Mouse (Mus musculus) gastrocnemius, postnatal 10 days (tissue): ENCODE measurements around the gene Aldh1l1. TPM values are rescaled to one million over a fixed set of nuclear protein-coding genes. Genes with fewer than 3 reads are reported as not detected.

Experiments
- DNase-seq: peaks from one replicate; pipeline ENCODE4 v3.0.0; 2021; ENCODE audit warnings: mixed read lengths
- total RNA-seq, 2 experiments: library from RNA; stranded (reverse); gene quantifications; 2 replicates each; pipeline ENCODE4 v1.2.3; 2021

The Aldh1l1 gene
- total RNA-seq, 2 experiments from 2014 or later = 3.3 to 3.7 TPM

DNA sequence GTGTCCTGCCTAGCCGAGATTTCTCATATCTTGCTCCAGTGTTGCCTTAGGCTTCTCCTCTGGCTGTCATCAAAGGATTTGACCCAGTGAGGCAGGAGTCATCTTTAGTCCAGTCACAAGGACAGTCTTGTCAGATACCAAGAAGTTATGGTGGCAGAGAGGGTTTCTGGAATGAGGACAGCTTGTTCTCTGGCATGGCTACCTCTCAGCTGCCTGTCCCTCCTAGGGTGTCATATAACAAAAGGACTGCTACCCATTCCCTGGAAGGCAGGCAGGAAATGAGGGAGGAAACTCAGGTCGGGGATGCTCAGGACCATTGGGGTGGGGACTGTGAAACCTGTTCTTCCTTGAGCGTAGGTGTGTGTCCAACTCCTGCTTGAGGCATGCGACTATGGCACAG, 14.1 kb upstream of the Aldh1l1 start:
- DNase-seq = no peak

DNA sequence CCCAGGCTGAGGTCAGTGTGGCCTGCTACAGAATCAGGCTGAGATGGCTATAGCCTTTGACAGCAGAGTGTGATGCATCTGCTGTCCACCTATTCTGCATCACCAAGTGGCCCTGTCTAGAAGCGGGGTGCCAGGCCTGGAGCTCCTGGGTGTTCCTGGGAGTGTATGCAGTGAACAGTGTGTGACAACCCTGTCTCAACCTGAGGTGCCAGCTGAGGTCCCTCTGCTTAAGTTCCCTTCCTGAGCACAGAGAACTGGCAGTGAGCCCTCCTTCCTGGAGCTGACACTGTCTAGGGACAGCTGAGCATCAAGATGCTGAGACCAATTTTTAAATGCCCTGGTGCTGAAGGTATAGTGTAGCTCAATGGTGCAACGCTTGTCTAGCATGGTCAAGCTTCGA, 13.5 kb upstream of the Aldh1l1 start:
- DNase-seq = no peak

DNA sequence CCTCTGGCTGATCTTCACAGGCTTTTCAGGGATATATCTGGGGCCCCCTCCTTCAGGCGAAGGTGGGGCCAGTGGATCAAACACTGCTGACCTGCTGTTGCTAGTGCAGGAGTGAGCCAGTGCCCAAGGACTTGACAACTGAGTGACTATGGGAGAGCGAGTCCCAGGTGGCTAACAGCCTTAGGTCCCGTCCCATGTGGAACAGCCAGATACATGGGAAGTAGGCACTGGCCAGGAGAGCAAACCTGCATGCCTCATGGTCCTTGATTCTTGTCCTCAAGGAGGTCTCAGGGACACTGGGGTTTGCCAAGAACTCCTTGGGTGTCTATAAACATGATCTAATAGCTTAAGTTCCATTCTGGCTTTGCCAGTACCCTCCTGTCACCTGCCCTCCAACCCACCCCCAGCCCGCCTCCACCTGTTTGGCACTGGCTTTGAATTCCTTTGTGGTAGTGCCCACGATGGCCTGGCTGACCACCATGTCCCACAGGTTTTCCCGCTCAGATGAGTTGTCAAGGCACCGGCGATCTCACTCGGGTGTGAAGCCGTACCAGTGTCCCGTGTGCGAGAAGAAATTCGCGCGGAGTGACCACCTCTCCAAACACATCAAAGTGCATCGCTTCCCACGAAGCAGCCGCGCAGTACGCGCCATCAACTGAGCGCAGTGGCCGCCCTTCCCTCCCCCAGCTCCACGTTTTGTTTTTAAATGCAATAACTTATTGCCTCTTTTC, 12.4 kb upstream of the Aldh1l1 start:
- no peak for DNase-seq

DNA sequence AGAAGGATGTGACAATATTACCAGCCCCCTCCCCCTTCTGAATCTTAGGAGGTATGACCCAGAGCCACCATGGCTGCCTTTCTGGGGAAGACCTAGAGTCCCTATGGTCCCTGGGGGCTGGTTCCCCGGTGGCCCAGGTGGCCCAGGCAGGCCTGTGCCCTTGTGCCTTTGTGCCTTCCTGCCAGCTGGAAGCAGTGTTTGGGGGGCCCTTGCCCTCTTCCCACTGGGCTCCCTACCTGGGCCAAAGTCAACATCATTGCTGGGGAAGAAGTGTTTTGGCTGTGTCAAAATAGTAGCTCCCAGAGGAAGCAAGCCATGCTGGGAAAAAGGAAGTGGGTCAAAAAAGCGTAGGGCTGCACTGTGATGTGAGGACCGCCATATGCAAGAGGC, 11.9 kb upstream of the Aldh1l1 start:
- DNase-seq = no peak

DNA sequence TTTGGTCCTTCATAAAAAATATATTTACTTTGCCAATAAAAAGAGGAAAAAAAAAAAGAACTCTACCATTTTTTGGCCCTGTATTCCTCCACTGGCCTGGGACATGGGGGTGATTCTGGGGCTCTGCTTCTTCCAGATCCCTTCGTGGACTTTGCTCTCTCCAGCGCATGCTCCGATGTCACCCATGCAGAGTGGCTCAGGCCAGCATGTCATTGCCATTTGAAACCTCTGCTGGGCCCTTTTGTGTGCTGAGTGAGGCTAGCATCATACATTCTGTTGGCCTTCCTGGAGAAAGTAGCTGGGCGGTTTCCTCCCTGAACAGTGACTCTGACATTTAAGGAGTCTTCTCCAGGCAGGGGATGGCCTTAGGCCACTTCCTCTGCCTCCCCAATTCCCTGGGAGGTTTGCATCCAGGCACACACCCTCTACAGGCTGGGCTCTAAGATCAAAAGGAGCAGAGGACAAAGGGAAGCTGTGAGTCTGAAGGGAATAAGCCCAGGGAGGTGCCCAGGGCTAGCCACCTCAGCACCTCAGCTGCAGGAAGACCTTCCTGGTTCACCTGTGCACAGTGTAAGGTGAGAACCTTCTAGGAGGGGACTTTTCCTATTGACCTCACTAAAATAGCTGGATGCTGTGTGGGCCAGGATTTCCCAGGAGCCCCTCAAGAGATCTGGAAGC, 10.9 kb upstream of the Aldh1l1 start:
- DNase-seq = no peak

DNA sequence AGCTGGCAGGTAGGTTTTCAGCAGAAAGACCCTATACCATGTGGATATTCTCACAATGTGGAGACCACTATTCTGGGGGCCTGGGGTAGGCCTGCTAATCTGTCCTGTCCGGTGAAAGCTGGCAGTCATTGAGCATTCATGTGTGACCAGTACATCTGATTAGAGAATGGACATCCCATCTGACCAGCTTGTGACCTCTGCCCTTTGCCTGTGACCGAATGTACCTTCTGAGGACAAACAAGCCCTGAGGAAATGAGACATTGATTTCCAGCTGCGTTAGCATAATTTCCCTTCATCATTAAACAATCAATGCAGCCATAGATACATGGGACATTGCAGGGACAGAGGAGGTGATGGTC, 10.4 kb upstream of the Aldh1l1 start:
- no peak for DNase-seq

DNA sequence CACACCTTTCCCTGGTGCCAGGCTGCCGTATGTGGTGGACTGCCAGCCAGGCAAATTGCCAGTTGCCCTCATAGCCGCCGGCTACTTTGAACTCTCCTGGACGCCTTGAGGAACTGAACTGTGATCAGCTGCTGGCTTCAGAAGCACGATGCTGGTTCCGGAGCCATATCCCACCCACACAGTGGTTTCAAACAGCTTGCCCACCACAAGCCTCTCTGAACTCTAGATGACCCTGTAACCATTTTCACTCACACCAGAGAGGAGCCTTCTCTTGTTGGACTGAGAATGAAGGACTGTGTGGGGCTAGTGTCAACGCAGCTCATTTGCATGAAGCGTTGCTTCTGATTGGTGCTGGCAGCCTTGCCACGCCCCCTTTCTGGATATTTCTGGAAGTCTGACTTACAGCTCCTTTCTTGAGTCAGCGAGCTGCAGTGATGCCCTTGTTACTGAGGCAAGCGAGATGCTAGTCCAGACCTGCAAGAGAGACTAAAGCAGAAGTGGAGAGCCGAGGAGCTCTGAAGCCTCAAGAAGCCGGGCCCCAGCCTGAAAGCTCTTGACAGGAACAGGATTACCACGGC, 9.2 kb upstream of the Aldh1l1 start:
- DNase-seq = peak; percentile 69

DNA sequence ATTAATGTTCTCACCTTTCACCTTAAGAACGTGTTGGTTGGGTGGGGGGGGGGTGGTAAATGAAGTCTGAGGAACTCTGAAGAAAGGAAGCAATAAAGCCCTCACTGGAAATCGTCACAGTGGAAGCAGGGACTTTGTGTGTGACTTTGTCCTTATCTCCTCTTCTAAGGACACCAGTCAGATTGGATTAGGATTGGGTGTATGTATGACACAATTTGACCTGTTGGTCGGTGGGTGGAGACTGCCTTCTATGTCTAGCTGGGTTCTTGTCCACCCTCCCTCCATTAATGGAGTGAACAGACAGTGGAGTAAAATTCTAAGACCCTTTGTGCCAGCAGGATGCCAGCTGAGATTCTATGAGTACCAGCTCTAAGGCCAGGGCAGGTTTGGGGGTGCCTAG, 2.0 kb upstream of the Aldh1l1 start:
- DNase-seq = no peak

DNA sequence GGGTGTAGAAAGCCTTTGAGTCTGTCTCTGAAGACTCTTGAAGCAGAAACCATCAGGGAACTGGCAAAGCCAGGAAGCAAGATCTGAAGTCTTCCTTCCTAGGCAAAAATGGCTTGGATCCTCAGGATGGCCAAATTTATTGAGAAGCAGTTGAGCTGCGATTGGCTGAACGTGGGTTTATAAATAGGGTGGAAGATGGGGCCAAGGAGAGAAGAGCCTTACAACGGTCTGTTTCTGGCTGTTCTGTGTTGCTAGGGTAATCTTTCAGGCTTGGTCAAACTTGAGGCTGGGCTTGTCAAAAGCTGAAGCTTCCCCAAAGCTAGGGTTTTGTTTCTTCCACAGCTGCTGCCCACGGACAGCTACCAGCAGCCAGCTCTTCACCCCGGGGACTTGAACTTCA, 1.4 kb upstream of the Aldh1l1 start:
- DNase-seq = no peak

DNA sequence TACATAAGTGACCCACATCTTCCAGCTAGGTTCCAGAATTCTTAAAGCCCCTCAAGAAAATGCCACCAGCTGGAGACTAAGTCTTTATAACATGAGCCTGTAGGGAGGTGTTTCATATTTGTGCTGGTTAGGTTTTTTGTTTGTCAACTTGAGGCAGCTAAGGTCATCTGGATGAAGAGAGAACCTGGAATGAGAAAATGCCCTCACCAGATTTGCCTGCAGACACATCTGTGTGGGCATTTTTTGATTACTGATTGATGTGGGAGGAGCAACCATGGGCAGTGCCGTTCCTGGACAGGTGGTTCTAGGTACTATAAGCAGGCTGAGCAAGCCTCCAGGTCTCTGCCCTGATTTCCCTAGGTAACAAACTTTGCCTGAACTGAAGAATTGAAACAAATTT, 1.3 kb downstream of the Aldh1l1 start:
- no peak for DNase-seq

DNA sequence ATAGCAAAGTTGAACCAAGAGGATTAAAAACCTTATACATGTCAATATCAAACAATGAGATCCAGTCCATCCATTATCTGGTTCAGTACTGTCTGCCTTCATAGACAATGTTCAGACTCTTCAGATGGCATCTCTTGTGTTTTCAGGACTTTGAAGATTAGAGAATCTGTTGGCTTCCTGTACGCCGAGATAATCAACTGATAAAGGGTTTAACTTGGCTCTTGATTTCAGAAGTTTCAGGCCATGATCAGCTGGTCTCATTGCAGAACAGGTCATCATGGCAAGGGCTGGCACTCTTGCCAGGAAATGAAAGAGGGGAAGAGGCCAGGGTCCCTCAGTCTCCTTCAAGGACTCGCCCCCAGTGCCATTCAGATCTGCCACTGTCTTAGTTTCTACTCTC, 3.3 kb downstream of the Aldh1l1 start:
- no peak for DNase-seq

DNA sequence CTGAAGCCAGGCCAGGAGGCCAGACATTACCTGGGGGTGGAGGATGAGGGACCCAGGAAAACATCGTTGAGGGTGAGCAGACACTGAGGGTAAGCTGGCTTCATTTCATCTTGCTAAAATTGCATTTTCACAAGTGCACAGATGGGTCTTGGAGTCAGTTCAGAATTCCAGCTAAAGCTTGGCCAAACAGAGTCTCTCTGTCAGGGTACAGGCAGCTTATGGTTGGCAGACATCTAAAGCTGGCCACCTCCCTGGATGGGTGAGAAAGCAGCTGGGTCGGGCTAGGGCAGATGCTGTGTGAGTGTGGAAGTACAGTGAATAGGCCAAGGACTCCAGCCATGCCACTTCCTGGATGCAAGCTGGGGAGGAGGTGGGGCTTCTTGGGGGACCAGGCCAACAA, 4.7 kb downstream of the Aldh1l1 start:
- DNase-seq = no peak

DNA sequence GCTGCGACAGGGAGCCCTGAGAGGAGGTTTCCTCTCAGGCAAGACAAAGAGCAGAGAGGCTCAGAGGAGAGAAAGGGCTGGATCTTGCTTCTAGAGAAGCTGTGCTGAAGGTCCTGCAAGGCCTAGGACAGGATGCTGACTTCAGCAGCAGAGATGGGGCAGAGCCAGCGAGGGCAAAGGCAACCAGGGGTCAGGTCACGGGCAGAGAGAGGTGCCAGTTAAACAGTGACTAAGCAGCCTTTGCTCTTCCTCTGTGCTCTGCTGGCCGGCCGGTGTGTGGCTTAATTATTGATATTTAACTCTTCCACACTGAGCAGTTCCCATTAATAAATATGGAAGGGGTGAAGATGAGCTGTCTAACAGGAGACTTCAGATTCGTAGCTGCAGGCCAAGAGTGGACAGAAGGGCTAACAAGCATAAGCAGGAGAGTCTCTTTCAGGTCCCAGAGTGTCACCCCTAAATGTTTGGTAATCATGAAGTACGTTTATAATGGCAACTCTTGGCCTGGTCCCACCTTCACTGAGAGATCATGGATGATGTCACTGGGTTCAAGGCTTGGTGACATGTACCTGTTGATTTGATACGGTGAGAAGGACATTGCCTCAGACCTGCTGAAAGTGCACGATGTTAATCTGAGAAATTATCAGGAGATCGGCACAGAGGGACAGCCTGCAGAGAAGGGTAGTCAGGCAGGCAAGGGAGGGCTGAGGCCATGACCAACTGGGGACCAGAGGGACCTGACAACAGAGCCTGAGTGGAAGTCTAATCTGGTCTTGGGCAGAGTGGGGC, 5.9 kb downstream of the Aldh1l1 start:
- DNase-seq = no peak

DNA sequence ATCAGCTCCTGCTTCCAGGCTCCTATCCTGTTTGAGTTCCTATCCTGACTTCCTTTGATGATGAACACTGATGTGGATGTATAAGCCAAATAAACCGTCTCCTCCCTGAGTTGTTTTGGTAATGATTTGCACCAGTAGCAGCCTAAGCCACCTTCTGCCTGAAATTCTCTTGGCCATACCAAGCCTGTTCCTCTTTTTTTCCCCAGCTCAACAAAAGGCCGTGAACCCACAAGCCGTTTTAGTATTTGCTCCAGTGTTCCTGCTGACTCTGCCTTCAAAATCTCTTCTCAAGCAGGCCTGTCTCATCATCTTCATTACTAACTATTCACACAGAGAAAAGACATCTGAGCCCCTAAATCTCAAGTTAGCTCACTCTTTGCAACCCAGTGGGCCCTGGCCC, 7.9 kb downstream of the Aldh1l1 start:
- DNase-seq = no peak

DNA sequence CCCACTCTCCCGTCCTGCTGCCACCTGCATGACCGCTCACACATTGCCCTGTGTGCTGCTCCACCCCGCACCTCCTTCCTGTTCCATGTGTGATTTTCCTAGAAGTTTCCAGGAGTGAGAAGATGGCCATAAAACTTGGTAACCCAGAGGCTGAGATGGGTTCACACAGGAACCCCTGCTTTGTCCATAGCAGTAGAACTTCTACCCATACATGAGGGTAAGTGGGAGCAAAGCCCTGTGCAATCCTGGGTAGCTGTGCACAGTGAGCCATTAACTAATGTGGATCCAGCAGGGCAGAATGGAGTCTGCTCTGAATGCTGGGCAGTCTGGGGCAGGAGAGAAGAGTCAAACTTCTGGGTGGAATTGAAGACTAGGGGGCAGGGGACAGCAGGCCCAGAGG, 8.3 kb downstream of the Aldh1l1 start:
- no peak for DNase-seq

DNA sequence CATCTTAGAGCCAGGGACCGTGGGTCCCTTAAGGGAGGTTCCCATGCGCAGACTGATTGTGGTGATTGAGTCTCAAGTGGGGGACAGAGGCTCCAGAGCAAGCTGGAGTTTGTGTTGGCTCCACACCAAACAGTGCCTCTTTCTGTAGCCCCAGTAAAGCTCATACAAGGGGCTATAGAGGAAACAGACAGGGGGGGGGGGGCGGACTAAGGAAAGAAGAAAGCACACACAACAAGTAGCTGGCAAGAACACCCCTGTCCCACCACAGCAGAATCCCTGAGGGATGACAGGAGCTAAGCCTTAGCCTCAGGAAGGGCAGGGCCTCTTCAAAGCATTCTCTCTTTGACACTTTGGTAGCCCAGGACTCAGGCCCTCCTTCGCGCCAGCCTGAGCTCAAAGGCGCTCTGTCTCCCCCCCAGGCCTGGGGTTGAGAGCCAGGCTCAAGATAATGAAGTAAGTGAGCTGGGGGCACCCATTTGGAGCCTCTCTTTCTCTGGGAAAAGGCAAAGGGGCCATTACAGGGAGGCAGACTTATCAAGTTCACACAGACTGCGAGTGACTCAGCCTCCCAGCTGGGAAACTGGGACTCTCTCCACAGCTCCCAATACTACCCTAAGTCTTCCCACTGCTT, 9.2 kb downstream of the Aldh1l1 start:
- no peak for DNase-seq

DNA sequence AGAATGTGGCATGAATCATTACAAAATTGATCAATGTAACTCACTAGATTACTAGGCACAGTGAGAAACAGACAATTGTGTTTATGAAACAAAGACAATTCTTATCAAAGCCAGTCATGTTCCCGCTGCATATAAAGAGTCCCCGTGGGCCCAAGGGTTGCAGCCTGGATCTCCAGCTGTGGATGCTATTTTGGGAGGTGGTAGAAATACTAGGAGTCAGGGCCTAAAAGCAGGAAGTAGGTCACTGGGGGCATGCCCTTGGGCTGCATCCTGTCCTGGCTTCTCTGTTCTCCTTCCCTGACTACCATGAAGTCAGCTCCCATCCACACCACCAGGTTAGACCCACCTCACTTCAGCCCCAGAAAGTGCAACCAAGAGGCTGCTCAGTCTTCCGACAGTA, 10.0 kb downstream of the Aldh1l1 start:
- no peak for DNase-seq

DNA sequence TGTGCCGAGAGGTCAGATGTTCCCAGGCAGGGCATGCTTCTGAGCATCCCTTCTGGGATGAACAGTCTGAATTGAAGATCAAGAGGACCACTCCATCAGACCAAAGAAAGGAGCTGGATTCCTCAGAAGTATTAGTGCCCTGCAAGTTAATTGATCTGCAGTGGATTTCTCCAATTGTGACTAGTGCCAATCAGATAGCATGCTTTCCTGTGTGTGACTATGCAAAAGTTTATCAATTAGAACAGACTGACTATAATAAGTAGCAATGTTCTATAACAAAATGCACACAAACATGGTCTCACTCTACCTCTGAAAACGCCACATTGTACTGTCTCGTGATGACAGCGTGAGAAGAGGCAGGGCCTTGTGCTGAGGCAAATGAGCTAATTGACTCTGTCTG, 13.3 kb downstream of the Aldh1l1 start:
- no peak for DNase-seq

DNA sequence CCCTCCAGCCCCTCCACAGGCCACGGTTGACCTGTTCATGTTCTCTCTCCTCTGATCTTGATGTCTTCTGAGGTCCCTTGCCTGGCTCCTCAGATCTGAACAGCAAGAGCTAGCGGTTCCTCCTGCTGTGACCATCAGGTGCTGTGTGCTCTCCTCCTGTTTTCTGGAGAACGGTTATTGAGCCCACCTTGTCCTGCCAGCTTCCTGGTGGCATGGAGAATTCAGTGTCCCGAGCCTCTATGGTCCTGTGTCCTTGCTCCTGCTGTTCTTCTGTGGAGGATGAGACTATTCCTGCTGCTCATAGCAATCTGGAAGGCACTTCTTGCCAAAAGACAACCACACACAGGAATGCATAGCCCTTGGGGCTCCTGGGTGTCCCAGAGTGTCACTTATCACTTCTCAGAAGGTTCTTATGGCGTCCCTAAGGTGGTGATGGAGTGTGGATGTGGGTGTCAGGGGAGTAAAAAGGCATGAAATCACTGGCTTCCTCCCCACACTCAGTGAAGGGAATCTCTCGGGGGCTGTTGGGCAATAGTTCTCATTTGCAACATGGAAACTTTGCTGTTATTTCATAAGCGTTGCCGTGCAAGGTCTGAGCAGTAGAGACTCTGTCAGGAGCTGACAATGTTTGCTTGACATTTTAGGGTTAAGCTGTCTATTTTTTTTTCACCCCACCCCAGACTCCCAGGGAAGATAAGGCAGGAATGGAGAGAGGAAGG, 15.2 kb downstream of the Aldh1l1 start:
- no peak for DNase-seq

DNA sequence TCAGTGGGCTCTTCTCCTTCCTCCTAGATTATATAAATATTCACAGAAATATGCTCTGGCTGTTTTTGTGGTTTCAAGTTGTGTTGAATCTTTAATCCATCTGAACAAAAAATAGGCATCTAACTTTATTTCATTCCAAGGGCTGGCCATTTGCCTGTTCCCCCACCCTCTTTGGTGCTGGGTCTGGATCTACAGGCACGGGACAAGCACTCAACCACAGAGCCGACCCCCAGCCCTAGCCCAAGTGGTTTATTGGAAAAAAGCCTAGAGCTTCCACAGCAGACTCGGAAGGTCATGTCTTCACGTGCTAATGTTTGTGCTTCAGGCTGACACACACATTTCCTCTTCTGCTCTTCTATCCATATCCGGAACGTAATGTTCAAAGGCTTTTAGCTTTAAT, 19.7 kb downstream of the Aldh1l1 start:
- DNase-seq = no peak

DNA sequence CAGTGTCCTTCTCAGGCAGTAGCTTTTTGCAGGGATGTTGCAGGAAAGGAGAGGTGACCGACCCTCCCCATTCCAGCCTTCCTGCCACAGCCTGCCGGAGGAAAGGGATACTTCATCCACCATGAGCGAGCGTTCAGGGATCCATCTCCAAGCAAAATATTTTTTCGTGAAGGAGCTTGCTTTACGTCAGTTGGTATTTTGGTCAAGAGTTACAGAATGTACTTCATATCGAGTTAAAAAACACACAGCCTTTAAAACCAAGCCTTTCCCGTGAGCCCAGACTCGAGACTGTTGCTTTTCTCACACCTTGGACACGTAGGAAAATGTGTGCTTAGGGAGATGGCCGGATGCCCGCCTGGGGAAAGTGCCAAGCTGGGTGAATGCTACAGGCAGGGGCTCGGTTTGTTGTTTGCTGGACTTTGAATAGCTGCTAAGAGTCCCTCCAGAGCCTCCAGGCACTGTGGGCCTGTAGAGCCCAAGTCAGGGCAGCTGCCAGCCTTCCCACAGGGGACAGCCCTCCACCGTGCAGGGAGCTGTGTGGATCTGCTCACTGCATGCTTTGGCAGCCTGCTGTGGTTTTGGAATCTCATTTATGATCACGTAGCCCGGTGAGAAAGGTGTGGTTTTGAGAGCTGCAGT, 20.6 kb downstream of the Aldh1l1 start:
- peak; percentile 79 for DNase-seq

DNA sequence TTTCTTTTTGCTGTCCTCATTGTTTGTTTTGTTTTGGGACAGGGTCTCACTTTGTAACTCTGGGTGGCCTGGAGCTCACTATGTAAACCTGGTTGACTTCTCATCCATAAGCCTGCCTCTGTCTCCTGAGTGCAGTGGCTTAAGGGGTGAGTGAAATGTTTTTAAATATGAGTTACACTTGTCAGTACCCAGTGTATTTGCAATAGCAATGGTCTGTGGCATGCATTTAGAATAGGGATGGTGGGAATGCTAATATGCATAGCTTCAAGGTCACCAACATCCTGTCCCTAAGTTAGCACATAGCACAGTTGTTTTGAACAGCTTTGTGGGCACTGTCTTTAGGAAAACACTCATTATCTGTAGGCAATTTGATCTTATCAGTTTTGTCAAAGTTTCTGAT, 21.2 kb downstream of the Aldh1l1 start:
- no peak for DNase-seq
